Mouse (Mus musculus) intestine, embryonic 16.5 days (tissue): ENCODE data around the gene Ccdc71. TPM values are rescaled to one million over a fixed set of nuclear protein-coding genes. Genes with fewer than 3 reads are reported as not detected.
A peak's percentile ranks its signal among the peaks of the same experiment; 100 is the strongest.

ENCODE experiments used
- ATAC-seq: fragments of 200-750 bp; cut with Nextera tagmentation; 2 replicates; pipeline ENCODE4 v1.8.0; 2017; ENCODE audit warnings: moderate TSS enrichment, moderate library complexity
- H3K27ac ChIP-seq: fragments of 300-500 bp; sonication (generic); 2 replicates; pipeline ENCODE4 v1.5.1; 2014; ENCODE audit warnings: mild to moderate bottlenecking, low read length
- H3K27me3 ChIP-seq: fragments of 300-500 bp; sonication (generic); replicated peaks from 2 replicates; pipeline ENCODE4 v1.6.1; 2014; ENCODE audit warnings: low read length, control low read depth, mixed read lengths; ENCODE audit not compliant: control insufficient read depth, insufficient read depth
- H3K36me3 ChIP-seq: fragments of 300-500 bp; sonication (generic); 2 replicates; pipeline ENCODE4 v1.6.1; 2014; ENCODE audit warnings: low read length, control low read depth; ENCODE audit not compliant: control insufficient read depth, insufficient read depth
- H3K4me1 ChIP-seq: fragments of 300-500 bp; sonication (generic); 2 replicates; pipeline ENCODE4 v1.6.1; 2014; ENCODE audit warnings: low read length, control low read depth, mixed read lengths; ENCODE audit not compliant: control insufficient read depth, insufficient read depth
- H3K4me2 ChIP-seq: fragments of 300-500 bp; sonication (generic); 2 replicates; pipeline ENCODE4 v1.6.1; 2014; ENCODE audit warnings: low read depth, low read length, control low read depth
- H3K4me3 ChIP-seq: fragments of 300-500 bp; sonication (generic); 2 replicates; pipeline ENCODE4 v1.5.1; 2014; ENCODE audit warnings: mild to moderate bottlenecking, low read length
- H3K9ac ChIP-seq: fragments of 300-500 bp; sonication (generic); 2 replicates; pipeline ENCODE4 v1.6.1; 2014; ENCODE audit warnings: low read depth, low read length
- H3K9me3 ChIP-seq: fragments of 300-500 bp; sonication (generic); 2 replicates; pipeline ENCODE4 v1.6.1; 2016; ENCODE audit warnings: low read length, control low read depth; ENCODE audit not compliant: control insufficient read depth
- WGBS: fragments of 180-500 bp; shearing (Covaris S2); extraction: QIAGEN DNeasy Blood & Tissue Kit; methylation state at CpG from one replicate; pipeline ENCODE4 v1.1.7; 2014; 5-methylcytosine and 5-hydroxymethylcytosine counted together
- polyA plus RNA-seq: library from polyadenylated mRNA; unstranded; fragments of >200 nt; fragmentation: Nextera tagmentation; extraction: Ambion mirVana; gene quantifications from 2 replicates; pipeline ENCODE4 v1.2.1, GENCODE M21; 2015

Gene Ccdc71
- polyA plus RNA-seq, 1 experiment from 2014 or later: 53.5 TPM

DNA sequence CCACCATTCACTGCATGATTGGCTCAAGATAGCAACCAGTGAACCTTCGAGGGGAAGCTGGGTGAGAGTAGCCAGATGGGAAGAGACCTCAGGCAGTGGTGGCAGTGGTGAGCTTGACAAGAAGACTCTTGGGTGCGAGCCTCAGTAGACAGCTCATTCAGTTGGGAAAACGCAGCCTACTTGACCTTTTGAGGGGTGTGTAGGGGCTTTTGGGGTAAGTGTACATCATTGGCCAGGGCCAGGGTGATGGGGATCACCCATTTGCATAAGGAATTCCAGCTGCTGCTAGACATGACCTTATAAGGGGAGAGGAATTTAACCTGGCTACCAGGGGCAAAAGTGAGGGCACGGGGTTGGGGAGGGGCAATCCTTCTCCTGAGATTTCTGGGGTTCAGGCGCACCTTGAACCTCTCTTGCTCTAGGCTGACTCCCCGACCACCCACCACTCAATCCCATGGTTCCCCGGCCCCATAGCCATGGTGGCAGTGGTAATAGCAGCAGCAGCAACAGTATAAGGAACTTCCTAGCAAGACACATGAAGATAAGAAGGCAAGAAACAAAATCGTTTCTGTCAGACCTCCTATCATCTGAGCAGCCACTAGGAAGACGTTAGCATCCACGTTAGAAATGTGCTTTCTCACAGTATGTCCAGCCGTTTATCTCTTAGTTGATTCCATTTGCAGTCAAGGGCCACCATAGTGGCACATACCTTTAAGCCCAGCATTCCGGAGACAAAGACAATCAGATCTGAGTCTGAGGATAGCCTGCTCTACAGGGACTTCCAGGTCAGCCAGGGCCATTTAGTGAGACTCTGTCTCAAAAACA, 4.4 kb upstream of the Ccdc71 start:
- WGBS: 73% methylated on average over 12 of the region's 12 CpGs
- no peak for ATAC-seq
- Histone ChIP-seq H3K27me3 (no peaks in the 10 kb centered on the region), H3K4me3 (no peak overlapping the region), H3K9me3 (no peaks in the 10 kb centered on the region), H3K9ac (no peak overlapping the region), H3K4me1 (peaks cover 16% of the 10 kb centered on the region), H3K36me3 (no peaks in the 10 kb centered on the region), H3K4me2 (no peak overlapping the region), H3K27ac (no peak overlapping the region)

DNA sequence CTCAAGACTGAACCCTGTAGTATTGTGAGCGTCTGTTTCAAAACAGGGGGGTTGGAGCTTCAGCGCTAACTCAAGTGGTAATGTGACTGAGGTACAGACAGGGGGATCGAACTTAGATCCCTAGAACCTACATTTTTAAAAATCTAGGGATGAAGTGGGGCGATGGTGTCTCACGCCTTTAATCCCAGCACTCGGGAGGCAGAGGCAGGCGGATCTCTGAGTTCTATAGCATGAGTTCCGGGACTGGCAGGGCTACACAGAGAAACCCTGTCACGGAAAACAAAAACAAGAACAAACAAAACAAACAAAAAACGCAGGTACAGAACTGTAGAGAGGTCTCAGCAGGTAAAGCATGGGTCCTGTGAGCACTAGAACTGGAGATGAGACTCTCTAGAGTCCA, 3.4 kb upstream of the Ccdc71 start:
- Histone ChIP-seq H3K4me3 (no peak overlapping the region), H3K27me3 (no peaks in the 10 kb centered on the region), H3K9ac (no peak overlapping the region), H3K27ac (no peak overlapping the region), H3K4me1 (peaks cover 19% of the 10 kb centered on the region), H3K36me3 (no peaks in the 10 kb centered on the region), H3K9me3 (no peaks in the 10 kb centered on the region), H3K4me2 (no peak overlapping the region)
- 85% methylated on average over 10 of the region's 10 CpGs for WGBS
- ATAC-seq: no peak

DNA sequence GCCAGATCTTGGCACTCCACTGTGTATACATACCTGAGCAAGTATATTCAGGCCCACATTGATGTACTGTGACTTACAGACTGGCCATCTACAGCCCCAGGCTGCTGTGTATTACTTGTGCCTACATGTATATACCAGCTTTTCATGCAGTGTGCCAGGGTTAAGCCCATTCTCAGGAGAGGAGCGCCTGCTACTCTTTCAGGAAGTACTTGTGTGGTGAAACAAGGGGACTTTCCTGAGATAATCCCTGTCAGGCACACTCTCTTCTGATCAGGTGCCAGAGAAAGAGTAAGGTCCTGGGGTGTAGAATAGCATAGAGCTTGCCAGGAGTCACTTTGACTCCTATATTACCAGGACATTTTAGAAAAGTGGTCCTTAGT, 398 bp upstream of the Ccdc71 start:
- H3K4me3 ChIP-seq: peak overlapping the region; percentile 81
- peaks cover 14% of the 10 kb centered on the region for H3K36me3 ChIP-seq
- H3K27ac ChIP-seq: peak overlapping the region; percentile 97
- peak; percentile 4; the same call in 1 of the 2 replicates for ATAC-seq
- H3K4me2 ChIP-seq: peak overlapping the region; percentile 83
- no peaks in the 10 kb centered on the region for H3K27me3 ChIP-seq
- 0 out of 2 replicates have a peak overlapping the region, but pooled peaks have one; percentile 22 for H3K9ac ChIP-seq
- H3K4me1 ChIP-seq: peaks cover 19% of the 10 kb centered on the region
- 91% methylated on average over 1 of the region's 1 CpGs for WGBS
- no peaks in the 10 kb centered on the region for H3K9me3 ChIP-seq

DNA sequence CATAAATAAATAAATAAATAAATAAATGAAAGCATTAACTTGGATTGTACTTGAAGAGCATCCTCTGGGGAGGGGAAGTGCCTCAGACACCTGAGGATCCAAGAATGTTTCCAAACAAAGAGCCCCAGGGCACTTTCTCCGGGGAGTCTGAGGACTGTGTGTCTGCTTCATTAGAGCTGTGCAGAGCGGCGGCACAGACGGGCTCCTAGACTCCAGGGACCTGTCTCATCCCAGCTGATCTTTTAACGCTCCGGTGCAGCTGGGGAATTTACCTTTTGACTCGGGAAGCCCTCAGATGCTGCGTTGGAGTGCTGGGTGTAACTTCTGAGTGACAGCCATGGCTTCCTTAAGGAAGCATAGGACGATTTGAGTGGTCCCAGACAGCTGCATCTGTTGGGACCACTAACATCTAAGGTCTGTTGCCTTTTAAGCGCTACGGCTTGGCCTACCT, 879 bp downstream of the Ccdc71 start, which contains the start of gene Klhdc8b:
Gene Klhdc8b, minus strand, starts transcription at position 401 of the 451 bp plus-strand sequence.
- Histone ChIP-seq H3K27ac (peak within 1 kb of the TSS; percentile 97), H3K9me3 (no peaks in the 10 kb centered on the region)
- WGBS: 16% methylated on average over 11 of the region's 11 CpGs

DNA sequence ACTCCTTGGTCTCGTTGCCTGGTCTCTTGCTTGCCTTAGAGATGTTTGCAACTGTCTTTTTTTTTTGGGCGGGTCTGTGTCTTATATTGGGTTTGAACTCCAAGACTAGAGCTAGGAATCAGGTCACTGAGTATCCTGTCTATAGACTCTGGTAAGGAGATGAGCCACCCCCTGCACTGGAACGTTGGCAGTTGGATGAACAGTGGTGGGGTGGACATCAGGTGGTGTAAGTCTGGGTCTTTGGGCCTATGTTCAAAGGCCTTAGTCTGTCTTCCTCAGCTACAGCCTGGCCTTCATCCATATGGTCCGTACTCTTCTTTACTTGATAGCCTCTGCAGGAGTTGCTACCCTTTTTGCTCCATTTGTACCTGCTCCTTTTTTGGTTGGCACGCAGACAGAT, 1.3 kb downstream of the Ccdc71 start:
- peak overlapping the region; percentile 89 for H3K9ac ChIP-seq
- no peak for ATAC-seq
- peak overlapping the region; percentile 97 for H3K27ac ChIP-seq
- H3K9me3 ChIP-seq: no peaks in the 10 kb centered on the region
- WGBS: 77% methylated on average over 5 of the region's 5 CpGs
- peak overlapping the region; percentile 81 for H3K4me3 ChIP-seq
- peaks cover 14% of the 10 kb centered on the region for H3K36me3 ChIP-seq
- no peaks in the 10 kb centered on the region for H3K27me3 ChIP-seq
- peaks cover 19% of the 10 kb centered on the region for H3K4me1 ChIP-seq
- H3K4me2 ChIP-seq: peak overlapping the region; percentile 83

More for the DNA sequence above, 879 bp downstream of the Ccdc71 start, which contains the start of gene Klhdc8b:
- H3K9ac ChIP-seq: peak within 1 kb of the TSS; percentile 89
- peaks cover 19% of the 10 kb centered on the region for H3K4me1 ChIP-seq
- peak; percentile 14 for ATAC-seq
- H3K4me2 ChIP-seq: peak within 1 kb of the TSS; percentile 83
- H3K27me3 ChIP-seq: no peaks in the 10 kb centered on the region
- peaks cover 14% of the 10 kb centered on the region for H3K36me3 ChIP-seq
- peak within 1 kb of the TSS; percentile 81 for H3K4me3 ChIP-seq

DNA sequence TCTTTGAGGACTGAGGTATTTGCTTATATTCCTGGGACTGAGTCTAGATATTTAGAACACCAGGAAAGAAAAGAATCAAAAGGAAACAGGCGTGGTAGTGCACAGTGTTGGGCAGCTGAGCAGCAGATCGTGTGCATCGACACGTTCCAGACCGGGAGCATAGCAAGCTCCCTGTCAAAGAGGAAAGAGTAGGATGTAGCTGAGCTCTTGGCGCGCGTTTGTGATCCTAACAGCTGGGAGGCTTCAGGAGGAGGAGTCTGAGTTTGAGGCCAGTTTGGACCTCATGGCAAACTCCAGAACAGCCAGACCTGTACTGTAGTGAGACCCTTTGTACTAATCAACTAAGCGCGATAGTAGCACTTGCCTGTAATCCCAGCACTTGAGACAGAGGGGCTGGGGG, 1.9 kb downstream of the Ccdc71 start:
- Histone ChIP-seq H3K9me3 (no peaks in the 10 kb centered on the region), H3K9ac (peak overlapping the region; percentile 18), H3K27me3 (no peaks in the 10 kb centered on the region), H3K4me1 (peaks cover 19% of the 10 kb centered on the region), H3K36me3 (peaks cover 14% of the 10 kb centered on the region), H3K4me3 (no peak overlapping the region), H3K27ac (peak overlapping the region; percentile 97), H3K4me2 (peak overlapping the region; percentile 23; the same call in 1 of the 2 replicates)
- peak; percentile 43 for ATAC-seq
- WGBS: 49% methylated on average over 10 of the region's 10 CpGs

DNA sequence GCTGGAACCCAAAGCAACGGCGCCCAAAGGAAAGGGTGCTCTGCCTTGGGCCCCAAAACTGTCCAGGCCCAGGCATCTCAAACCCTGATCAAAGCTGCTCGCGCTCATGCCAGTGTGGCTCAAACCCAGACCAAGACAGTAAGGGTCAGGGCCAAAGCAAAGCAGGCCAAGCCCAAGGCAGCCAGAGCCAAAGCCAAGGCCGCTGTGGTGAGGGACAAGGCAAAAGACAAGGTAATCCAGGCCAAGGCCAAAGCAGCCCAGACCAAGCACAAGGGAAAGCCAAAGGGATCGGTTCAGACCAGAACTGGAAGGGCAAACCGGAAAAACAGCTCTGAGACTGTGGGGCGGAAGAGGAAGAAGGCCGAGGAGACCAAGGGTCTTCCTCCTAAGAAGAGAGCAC, 3.4 kb downstream of the Ccdc71 start:
- no peak for ATAC-seq
- no peaks in the 10 kb centered on the region for H3K27me3 ChIP-seq
- H3K9me3 ChIP-seq: no peaks in the 10 kb centered on the region
- H3K4me2 ChIP-seq: no peak overlapping the region
- H3K27ac ChIP-seq: 0 out of 2 replicates have a peak overlapping the region, but pooled peaks have one; percentile 5
- no peak overlapping the region for H3K4me3 ChIP-seq
- H3K9ac ChIP-seq: no peak overlapping the region
- WGBS: 90% methylated on average over 9 of the region's 9 CpGs
- peaks cover 14% of the 10 kb centered on the region for H3K36me3 ChIP-seq
- H3K4me1 ChIP-seq: peaks cover 19% of the 10 kb centered on the region

DNA sequence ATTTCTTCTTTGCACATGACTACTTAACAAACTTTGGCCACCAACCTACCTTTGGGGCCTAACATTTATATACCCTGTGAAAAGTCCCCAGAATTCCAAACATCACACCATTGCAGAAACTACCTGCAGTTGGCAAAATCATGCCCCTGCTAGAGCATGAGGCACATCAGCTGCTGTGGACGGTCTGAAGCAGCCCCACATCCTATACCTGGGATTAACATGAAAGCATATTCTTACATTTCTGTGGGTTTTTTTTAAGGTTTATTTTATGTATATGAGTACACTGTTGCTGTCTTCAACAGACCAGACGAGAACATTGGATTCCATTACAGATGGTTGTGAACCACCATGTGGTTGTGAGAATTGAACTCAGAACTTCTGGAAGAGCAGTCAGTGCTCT, 5.9 kb downstream of the Ccdc71 start:
- 95% methylated on average over 2 of the region's 2 CpGs for WGBS
- ATAC-seq: no peak
- H3K4me1 ChIP-seq: peaks cover 14% of the 10 kb centered on the region
- H3K27ac ChIP-seq: no peak overlapping the region
- H3K27me3 ChIP-seq: no peaks in the 10 kb centered on the region
- no peak overlapping the region for H3K4me3 ChIP-seq
- no peaks in the 10 kb centered on the region for H3K9me3 ChIP-seq
- H3K9ac ChIP-seq: no peak overlapping the region
- H3K36me3 ChIP-seq: peaks cover 14% of the 10 kb centered on the region
- H3K4me2 ChIP-seq: no peak overlapping the region

DNA sequence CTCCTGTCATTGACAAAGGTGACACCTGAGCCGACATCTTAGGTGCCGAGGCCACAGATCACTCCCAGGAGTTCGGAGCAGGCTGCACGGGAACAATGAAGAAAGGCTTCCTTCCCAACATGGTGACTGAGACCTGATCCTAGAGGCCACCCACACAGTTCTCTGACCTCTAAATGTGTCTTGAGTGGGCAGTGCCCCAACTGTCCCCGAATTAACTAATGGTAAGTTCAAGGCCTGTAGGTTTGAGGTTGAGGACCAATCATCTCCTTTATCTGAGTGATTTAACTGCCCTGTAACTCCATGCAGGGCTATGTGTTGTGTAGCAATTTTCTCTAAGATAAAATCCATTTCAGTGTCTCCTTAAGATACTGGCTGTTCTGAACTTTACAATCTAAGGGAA, 9.1 kb downstream of the Ccdc71 start:
- Histone ChIP-seq H3K4me1 (no peaks in the 10 kb centered on the region), H3K4me2 (no peak overlapping the region), H3K4me3 (no peak overlapping the region), H3K9ac (no peak overlapping the region), H3K36me3 (no peaks in the 10 kb centered on the region), H3K27me3 (no peaks in the 10 kb centered on the region), H3K27ac (no peak overlapping the region; the same call in 1 of the 2 replicates), H3K9me3 (no peaks in the 10 kb centered on the region)
- 70% methylated on average over 5 of the region's 5 CpGs for WGBS
- no peak for ATAC-seq
